Mouse (Mus musculus) monocyte, adult 59 days (primary cell): Measurements from ENCODE around the gene Slc44a5. TPM values are rescaled to one million over a fixed set of nuclear protein-coding genes. Genes with fewer than 3 reads are reported as not detected.

Experiments
- total RNA-seq, 2 experiments: library from RNA; stranded (reverse); gene quantifications; one replicate each; pipeline ENCODE4 v1.2.4; 2023

The Slc44a5 gene
- total RNA-seq, result under 1 TPM; 0.15 to 0.24 TPM

GRCm38 (mm10) chr3:153973171-153973948 is at the start of gene Slc44a5:
Slc44a5 (plus strand) TSS chr3:153973436.

GRCm38 (mm10) chr3:153944335-153944990 is 28.8 kb upstream of the Slc44a5 start, which contains the start of gene Acadm:
Acadm (minus strand) TSS chr3:153944632.

Other genes starting within 250 kb of the Slc44a5 start
- gene St6galnac3, start 248.3 kb upstream of the Slc44a5 start, total RNA-seq, result 1 to 10 TPM; 1.8 to 2.7 TPM
- gene Asb17, start 129.2 kb upstream of the Slc44a5 start, total RNA-seq, result not detected
- not detected for gene Msh4, start 67.3 kb upstream of the Slc44a5 start, total RNA-seq
- gene Rabggtb, start 60.4 kb upstream of the Slc44a5 start, total RNA-seq, result 10 to 100 TPM; 31.4 to 37.3 TPM
- 10 to 100 TPM; 57.4 to 65.9 TPM for gene Acadm, start 28.8 kb upstream of the Slc44a5 start, total RNA-seq